Mouse (Mus musculus) spleen, postnatal 14 days (tissue): Measurements from ENCODE around the gene Cpxm1.
A peak's percentile ranks its signal among the peaks of the same experiment; 100 is the strongest.

Experiments
- DNase-seq, 2 experiments: peaks; one replicate each; pipeline ENCODE4 v3.0.0; 2021 to 2022; ENCODE audit warnings: low spot score in 2 of 2

The Cpxm1 gene

GRCm38 (mm10) chr2:130397186-130397985 is at the start of gene Cpxm1:
Cpxm1 (minus strand) TSS chr2:130397574.
- DNase-seq: no peak

DNA sequence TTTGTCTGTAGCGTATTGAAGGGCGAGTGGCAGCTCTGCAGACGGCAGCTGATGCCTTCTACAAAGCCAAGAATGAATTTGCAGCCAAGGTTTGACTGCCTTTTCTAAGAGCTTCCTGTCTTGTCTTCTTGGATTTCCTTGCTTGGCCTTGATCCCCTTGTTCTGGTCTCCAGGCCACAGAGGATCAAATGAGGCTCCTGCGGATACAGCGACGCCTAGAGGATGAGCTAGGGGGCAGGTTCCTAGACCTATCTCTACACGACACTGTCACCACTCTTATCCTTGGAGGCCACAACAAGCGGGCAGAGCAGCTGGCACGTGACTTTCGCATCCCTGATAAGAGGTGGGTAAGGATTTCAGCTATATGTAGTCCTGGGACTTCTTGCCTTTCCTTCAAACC is 44.8 kb upstream of the Cpxm1 start:
- peak in 1 of 2 experiments; percentile 23 for DNase-seq

- no peak for DNase-seq
These were observed 42.6 kb upstream of the Cpxm1 start for GRCm38 (mm10) chr2:130439840-130440480.

GRCm38 (mm10) chr2:130438861-130439260 is 41.5 kb upstream of the Cpxm1 start:
- no peak for DNase-seq

DNA sequence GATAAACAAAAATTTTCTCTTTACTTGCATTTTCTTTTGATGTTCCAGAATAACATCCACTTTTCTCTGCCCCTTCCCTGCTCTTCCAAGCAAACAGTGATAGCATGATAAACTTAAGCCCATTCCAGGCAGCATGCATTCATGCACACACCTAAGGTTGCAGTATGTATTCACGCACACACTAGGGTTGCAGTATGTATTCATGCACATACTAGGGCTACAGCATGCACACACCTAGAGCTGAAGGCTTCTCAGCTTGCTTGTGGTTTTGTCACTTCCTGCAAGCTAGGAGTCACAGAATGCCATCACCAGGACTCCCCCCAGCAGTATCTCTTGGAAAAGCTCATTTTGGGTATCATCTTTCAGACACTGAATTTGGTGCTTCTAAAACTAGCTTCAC is 39.4 kb upstream of the Cpxm1 start:
- no peak for DNase-seq

DNA sequence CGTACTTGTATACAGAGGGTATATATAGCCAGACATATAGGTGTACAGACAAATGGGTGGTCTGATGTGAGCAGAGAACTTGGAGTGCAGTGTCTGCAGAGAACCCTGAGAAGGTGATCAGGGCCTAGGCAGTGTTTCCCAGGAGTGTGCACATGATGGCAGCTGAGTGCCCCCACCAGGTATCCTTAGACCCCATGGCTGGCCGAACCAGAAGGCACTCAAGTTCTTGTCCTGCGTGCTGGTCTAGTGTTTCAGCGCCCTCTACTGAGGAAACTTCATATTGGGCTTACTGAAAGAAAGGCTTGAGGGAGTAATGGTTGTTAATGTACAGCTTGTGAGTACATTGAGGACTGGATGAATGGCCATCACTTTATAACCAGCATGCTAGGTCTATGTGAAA is 35.8 kb upstream of the Cpxm1 start:
- DNase-seq: peak in 1 of 2 experiments; percentile 36

- no peak for DNase-seq
These were observed 34.8 kb upstream of the Cpxm1 start for GRCm38 (mm10) chr2:130432157-130432556.

DNA sequence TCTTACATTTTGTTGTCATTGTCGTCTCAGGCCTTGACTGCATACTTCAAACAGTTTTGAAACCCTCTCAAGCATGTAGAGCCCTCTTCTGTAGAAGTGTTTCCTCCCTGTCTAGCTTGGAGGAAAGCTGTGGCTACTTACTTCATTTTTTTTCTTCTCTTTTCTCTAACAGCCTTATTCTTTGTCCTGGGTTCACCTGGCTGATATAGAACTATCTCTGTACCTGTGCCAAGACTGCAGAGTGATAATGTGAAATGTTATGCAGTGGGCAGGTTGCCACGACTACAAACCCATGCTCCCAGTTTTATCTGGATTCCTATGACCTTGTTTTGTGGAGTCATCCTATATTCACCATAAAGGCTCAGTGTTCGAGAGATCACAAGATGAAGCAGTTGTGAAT is 33.1 kb upstream of the Cpxm1 start:
- DNase-seq: no peak

DNA sequence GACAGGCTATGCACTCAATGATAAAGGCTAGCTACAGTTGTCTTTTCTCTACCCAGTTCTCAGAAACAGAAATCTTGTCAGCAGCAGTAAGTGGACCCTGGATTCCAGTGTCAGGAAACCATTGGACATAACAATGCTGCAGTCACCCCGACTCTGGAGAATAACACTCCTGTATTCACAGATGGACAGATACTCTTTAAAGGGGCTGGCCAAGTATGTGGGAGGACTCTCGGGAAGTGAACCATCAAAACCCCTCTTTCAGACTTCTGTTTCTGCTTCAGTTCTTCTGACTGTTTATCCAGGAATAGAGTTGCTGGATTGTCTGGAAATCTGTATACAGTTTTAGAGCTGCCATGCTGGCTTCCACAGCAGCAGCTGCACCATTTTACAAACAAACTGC is 32.5 kb upstream of the Cpxm1 start:
- no peak for DNase-seq

GRCm38 (mm10) chr2:130425112-130425511 is 27.7 kb upstream of the Cpxm1 start:
- no peak for DNase-seq

DNA sequence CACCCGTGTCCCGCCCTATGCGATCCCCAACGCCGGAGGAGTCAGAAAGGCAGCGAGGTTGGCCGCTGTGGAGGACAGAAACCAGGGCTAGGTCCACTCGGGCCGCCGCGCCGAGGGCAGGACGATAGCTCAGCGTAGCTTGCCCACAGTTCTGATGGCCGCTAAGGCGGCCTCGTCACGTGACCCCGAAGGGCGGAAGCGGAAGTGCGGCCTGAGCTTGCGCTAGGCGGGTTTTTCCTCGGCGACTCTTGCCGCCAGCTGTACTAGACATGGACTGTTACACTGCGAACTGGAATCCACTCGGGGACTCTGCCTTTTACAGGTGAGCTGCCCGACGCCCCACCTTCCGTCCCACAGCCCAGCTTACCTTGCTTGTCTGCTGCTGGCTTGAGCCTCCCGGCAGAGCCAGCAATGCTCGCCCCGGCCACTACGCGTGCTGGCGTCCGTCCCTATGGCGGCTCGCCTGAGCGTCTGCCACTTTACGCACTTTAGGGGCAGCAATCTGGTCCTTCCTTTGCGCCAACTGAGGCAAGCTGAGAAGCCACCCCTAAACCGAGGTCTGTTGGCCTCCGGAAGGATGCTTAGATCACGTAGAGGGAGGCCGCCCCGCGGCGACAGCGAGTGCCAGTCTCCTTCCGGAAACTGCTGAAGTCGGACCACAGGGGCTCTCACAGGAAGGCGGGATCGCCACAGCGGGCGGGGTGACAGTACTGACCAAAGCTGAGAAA is 26.9 kb upstream of the Cpxm1 start, which contains the start of the genes Vps16 and Pced1a:
Gene Vps16 (plus strand): TSS at position 214 of the 728 bp plus-strand sequence.
Gene Pced1a (minus strand): TSS at position 576 of the 728 bp plus-strand sequence.
- peak; percentile 80 to 89 for DNase-seq

GRCm38 (mm10) chr2:130423397-130424125 is 26.2 kb upstream of the Cpxm1 start:
- DNase-seq: peak; percentile 59 to 68

DNA sequence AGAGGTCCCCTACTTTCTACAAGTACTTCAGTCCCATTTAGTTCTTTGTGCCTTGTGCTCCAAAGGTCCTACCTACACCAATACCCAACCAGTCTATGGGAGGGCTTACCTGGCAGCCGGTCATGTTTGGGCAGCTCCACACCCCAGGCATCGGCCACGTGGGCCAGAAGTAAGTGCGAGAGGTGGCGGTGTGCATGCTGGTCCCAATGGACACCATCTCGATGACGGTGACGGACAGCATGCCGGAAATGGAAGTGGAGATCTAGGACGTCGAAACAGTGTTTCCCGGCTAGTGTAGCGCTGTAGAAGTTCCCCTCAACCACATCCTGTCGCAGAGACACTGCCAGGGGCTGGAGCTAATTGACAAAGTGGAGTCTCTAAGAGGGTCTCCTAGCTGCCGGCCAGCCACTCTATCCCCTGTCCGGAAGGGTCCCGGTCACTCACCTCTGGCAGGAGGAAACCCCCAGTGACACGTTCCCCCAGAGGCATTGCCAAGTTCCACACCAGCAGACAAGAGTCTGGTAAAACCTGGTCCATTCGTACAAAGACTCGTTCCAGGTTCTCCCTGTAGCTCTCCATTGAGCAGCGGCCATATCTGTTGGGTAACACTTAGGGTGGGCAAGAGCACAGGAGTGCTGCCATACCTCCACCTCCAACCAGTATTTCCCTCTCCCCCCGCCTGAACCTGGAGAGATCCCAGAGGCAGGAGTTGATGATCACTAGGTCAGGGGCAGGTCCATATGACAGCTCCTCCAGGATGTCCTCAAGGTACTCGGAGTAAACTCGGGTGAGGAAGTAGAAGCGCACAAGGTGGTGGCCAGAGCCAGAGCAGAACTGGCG is 24.6 kb upstream of the Cpxm1 start:
- no peak for DNase-seq

GRCm38 (mm10) chr2:130414094-130414856 is 16.9 kb upstream of the Cpxm1 start:
- DNase-seq: no peak

- no peak for DNase-seq
These were observed 15.4 kb upstream of the Cpxm1 start for GRCm38 (mm10) chr2:130412775-130413174.

- DNase-seq: peak; percentile 30 to 61
These were observed 14.5 kb upstream of the Cpxm1 start for GRCm38 (mm10) chr2:130411558-130412495.

DNA sequence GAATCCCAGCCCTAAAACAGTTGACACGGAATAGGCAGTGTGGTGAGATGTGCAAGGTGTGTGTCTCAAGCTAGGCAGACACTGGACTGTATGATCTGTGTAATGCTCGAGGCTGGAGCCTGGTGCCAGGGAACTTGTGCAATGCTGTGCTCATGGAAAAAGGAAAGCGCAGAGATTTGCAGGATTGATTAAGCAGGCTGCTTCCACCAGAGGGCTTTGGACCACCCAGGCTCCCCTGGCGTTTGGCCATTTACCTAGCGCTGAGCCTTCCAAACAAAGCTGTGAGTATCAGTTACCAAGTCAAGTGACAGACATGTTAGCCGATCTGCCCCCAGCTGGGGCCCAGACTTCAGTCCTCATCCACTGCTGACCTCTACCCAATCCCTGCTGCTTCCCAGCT is 10.8 kb upstream of the Cpxm1 start:
- no peak for DNase-seq

- no peak for DNase-seq
These were observed 8.8 kb upstream of the Cpxm1 start, which contains the start of gene Tmem239 for GRCm38 (mm10) chr2:130406178-130406577. Tmem239 (plus strand) TSS chr2:130406478.

- DNase-seq: no peak
These were observed 7.6 kb upstream of the Cpxm1 start, which contains the start of the genes Gm28372 and 1700020A23Rik for GRCm38 (mm10) chr2:130404939-130405338. Gm28372 (plus strand) TSS chr2:130405239. 1700020A23Rik (plus strand) TSS chr2:130405259.
